Mouse (Mus musculus) kidney, postnatal 4 days (tissue): Measurements from ENCODE around the gene Grk5.

Source experiments
- DNase-seq, 2 experiments: peaks; one replicate each; pipeline ENCODE4 v3.0.0; 2021; ENCODE audit warnings: mixed read lengths in 2 of 2

Gene Grk5

DNA sequence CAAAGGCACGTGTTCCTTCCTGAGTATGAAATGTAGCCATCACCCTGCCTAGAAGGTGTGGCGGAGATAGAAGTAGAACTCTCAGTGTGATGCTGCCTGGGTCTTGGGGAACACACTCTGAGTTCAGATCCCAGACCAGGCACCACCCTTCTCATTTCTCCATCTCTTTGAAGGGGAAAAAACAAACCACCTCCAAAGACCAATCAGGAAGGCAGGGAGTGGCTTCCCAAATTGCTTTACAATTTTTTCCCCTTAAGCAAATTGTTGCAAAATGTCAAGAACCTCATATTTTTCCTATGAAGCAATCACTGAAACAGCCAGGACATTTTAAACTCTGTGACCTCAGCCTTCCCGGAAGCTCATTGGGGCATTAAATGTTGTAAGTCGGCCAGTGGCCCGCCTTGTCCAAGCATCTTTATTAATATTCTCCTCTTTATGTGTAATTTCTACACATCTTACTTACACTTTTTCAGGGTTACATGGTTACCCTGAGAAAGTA lies 190.8 kb downstream of the Grk5 start:
- no peak for DNase-seq

DNA sequence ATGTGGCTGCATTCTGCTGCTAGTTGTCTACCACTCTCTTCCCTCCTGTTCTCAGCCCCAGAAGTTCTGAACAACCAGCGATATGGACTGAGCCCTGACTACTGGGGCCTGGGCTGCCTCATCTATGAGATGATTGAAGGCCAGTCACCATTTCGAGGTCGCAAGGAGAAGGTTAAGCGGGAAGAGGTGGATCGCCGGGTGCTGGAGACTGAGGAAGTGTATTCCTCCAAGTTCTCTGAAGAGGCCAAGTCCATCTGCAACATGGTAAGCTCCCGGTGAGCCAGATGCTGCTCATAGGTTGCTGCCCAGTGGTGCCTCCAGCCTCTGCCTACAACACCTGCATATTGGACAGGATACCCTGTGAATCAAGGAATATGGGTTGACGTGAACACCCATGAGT lies 193.5 kb downstream of the Grk5 start:
- DNase-seq = no peak

DNA sequence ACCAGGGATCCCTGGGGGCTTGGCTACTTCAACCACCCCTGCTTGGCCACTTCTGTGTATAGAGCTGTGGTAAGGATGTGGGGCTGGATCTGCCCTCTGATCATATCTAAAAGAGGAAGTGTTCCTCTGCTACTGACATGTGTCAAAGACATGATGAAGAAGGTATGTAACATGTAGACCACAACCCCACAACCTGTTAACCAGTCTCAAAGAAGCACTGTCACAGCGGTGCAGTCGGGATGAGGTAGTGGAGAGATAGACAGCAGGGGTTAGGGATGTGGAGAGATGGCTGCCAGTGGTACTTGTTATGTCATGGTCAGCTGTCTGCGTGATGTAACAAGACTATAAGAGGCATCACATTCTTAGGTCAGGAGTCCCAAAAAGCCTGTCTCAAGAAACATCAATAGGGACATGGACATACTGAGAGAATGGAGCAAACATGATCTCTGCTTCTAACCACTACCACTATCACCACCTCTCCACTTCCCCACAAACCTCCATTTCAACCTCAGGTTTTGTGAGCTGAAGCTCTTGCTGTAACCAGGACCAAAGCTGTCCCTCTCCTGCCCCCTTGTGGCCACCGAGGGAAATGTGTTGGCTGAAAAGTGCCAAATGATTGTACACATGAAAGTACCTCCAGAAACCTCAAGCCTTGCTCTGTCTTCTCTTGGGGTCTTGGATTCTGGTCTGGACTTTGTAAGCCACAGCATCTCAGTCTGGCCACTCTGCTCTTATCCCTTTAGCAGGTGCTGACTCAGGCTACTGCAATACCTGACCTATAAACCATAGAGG lies 194.8 kb downstream of the Grk5 start:
- DNase-seq = peak; percentile 93

DNA sequence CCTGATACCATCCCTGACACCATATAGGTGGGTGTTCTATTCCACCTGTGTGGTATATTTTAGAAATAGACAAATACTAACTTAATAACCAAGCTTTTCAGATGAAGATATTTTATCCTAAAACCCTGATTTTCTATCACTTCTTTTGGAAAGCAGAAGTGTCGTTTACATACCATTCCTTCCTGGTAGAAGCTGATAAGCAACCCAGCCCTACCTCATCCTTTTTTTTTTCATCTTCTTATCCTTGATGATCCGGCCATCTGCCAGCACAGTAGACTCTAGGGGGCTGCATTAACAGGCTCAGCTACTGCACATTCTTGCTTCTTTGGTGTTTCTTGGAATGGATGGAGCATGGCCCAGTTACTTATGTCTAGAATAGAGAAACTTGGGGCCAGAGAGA lies 195.7 kb downstream of the Grk5 start:
- no peak for DNase-seq

DNA sequence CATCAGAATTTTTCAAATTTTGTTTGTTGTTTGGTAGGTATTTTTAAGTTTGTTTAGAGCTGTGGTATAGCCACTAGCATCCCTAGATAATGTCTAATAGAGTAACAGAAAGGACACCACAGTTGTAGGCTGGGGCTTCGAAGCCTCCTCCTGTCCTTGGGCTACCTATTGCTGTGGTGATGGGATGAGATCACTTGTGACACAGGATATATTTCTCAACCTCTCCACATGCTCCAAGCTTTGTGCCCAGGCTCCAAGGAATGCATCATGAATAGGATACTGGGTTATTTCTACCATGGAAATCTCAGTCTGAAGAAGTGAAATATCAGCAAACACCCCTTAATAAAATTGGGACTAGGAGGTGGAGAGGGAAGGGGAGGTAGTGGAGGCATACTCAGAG lies 198.2 kb downstream of the Grk5 start:
- DNase-seq = no peak

DNA sequence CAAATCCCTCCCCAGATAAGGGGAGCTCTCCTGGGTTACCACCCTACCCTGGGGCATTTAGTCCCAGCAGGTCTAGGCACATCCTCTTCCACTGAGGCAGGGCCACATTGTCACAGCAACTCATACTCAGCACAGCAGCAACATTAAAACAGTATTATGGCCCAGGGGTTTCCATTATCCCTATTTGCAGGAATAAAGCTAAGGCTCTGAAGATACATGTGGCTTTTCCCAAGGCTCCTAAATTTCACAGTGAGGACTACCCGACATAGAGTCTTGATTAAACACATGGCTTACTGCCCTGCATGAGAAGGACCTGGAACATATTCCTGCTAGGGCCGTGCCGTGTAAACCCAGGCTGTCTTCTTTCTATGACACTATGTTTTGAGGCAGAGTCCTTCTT lies 199.5 kb downstream of the Grk5 start:
- DNase-seq = no peak

DNA sequence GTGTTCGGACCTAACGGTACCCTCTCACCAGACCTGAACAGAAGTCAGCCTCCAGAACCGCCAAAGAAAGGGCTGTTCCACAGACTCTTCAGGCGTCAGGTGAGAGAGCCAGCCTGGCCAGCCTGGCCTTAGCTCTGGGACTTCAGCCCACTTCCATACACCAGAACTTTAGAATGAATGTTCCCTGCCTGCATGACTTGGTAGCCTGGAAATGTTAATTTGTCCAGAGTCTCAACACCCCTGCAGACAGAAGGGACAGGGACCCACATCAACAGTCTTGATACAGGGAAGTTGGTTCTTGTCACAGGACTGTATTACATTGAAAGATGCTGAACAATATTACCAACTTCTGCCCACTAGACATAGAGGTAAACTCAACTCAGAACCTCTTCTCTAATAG lies 201.0 kb downstream of the Grk5 start:
- DNase-seq = no peak

DNA sequence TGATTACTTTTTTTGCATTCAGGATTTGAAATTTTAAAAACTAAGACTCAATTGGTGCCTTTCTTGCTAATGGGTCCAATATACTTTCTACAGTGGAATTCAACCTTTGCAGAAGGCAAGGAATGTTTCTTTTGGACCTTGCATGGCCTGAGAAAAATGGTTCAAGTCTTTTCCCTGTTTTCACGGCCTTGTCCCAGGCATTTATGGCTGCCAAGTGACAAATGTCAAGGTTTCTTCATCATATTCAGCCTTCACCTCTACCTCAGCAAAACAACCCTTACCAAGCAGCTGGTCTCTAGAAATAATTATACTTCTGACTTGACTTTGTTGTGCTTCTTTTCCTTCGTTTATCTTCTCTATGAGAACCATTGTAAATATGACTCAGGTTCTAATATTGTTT lies 207.2 kb downstream of the Grk5 start:
- no peak for DNase-seq

DNA sequence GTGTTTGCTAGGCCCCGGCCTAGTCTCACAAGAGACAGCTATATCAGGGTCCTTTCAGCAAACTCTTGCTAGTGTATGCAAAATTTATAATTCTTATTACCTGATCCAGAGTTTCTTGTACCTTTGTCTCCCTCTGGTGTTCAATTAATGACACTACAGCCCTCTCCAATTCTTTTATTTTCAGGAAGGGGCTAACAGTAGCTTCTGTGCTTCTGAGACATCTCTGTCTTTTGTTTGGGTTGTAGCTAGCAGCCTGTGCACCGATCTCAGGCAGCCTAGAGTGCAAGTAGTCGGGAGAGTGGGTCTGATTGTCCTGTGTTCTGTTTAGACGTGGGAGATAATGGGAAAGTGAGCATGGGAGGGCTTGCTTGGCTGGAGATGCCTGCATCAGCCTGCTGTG lies 208.2 kb downstream of the Grk5 start:
- DNase-seq = no peak

DNA sequence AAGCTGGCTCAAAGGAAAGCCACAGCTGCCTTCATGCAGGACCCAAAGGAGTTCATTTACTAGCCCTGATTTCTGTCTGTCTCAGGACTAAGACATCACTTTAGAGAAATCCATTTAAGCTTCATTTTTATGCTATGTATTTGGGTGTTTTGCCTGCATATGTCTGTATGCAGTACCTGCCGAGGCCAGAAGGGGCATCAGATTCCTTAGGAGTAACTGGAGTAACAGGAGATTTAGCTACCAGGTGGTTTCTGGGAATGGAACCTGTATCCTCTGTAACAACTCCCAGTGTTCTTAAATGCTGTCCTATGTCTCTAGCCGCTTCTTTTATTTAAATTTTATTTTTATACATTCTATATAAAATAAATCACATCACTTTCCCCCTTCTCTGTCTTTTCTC lies 220.6 kb downstream of the Grk5 start:
- DNase-seq = peak; percentile 28 to 43

DNA sequence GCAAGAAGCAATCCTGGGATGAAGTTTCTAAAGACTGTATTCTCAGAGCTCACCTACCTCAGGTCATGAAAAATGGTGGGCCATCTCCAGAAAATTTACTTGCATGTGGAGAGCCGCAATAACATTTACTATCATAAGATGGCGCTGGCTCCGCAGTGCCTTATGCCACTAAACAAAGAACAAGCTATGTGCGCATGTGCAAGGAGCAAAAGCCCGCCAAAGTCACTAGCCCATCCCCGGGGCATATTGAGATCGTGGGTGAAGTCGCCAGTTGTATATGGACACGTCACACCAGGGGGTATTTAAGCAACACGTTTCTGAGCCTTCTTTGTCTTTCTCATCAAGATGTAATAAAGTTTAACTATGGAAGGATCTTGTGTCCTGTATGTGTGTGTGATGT lies 241.5 kb downstream of the Grk5 start:
- no peak for DNase-seq

DNA sequence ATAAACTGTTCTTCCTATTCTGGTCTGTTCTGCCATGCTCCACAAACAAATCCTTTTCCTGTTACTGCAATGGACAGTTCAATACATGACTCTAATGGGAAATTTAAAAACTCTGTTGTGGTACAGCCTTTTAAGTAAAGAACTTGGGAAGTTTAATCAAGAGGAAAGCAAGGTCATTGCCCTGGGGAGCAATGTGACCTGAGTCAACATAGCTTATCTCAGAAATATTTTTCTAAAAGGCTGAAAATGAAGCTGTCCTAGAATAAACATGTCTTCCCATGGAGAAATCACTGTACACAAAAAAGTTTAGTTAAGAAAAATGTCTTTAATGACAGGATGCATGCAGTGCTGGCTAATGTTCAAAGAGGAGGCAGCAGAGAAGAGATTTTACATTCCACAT lies 249.1 kb downstream of the Grk5 start:
- DNase-seq = no peak

DNA sequence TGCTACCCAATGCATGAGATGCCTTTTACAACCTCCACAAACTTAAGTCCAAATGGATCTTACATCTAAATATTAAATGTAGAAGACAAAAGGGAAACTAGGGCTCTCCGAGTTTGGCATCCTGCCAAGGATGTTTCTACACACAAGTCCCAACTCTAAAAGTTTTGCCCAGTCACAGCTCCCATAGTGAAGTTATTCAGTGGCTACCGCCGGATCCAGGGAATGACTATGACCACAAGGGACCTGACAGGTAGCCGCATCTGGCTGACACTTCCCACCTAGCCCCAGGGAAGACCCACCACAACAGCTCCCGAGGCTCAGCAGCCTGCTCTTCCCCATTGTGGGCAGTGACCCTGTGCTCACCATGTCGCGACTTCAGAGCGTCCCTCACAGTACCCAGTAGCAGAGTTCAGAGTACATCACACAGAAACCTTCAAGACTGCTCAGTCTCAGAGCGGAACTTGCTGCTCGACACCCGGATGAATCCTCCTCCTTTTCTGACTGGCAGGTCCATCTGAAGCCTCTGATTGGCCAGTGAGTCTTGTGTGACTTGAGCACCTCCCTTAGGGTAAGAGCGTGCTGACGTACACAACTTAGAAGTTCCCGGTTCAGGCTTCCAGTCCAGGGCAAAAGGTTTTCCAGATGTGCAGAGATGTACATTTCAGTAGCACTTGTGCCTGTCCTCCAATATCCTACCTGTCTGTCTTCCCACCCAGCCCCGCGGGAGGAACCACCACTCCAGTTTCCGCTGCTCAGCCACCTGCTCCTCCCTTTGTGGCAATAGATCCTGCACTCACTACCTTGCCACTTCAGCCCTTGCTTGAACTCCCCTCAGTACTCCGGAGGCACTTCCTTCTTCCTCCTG lies 251.0 kb downstream of the Grk5 start, which contains the start of gene Zfp950:
TSS of gene Zfp950 (minus strand) at position 499 of the 865 bp plus-strand sequence.
- DNase-seq = peak; percentile 77 to 88

DNA sequence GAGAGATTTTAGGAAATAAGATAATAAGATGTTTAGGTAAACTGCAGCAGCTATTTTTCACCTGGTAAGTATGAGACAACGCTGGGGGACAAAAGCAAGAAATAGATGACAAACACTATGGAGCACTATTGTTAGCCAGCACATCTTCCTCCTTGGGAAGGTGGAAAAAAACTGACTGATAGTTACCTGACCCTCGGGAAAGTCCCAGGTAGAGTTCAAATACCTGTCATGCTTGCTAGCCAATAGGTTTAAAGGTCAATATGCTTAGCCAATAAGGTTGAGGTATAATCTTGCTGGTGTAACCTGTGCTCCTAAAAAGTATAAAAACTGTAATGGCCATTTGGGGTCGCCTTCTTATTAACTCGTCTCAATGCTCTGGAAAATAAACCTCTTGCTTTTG lies 251.8 kb downstream of the Grk5 start:
- DNase-seq = no peak
